Mouse (Mus musculus): ENCODE data around the gene Slc25a3. TPM values are rescaled to one million over a fixed set of nuclear protein-coding genes. Genes with fewer than 3 reads are reported as not detected.

The Slc25a3 gene
- polyA plus RNA-seq, 1 experiment from 2014 or later: 443 TPM

Other genes starting within 250 kb of the Slc25a3 start
- gene Apaf1, start 41.3 kb downstream of the Slc25a3 start, polyA plus RNA-seq (2014; fragmentation: Nextera tagmentation; extraction: Ambion mirVana): 27.4 and 28.1 TPM in 2 replicates
- 22.4 and 26.2 TPM in 2 replicates for gene Ikbip, start 41.1 kb downstream of the Slc25a3 start, polyA plus RNA-seq (2014; fragmentation: Nextera tagmentation; extraction: Ambion mirVana)
- gene Tmpo, start 57.3 kb upstream of the Slc25a3 start, polyA plus RNA-seq (2014; fragmentation: Nextera tagmentation; extraction: Ambion mirVana): 286 and 314 TPM in 2 replicates

Data from neural tube, embryonic 11.5 days (tissue).